Mouse (Mus musculus) liver, embryonic 11.5 days (tissue): ENCODE measurements around the gene Snx20. TPM values are rescaled to one million over a fixed set of nuclear protein-coding genes. Genes with fewer than 3 reads are reported as not detected.

ENCODE experiments used
- ATAC-seq: fragments of 200-750 bp; cut with Nextera tagmentation; replicated peaks from 2 replicates; pipeline ENCODE4 v1.8.0; 2017; ENCODE audit warnings: moderate number of reproducible peaks, mild to moderate bottlenecking, moderate TSS enrichment, moderate library complexity; ENCODE audit not compliant: low FRiP score
- DNase-seq: peaks from one replicate; pipeline ENCODE4 v3.0.0-alpha.2; 2017; ENCODE audit warnings: low spot score
- H3K27ac ChIP-seq: fragments of 300-500 bp; sonication (generic); 2 replicates; pipeline ENCODE4 v1.5.1; 2014; ENCODE audit warnings: mild to moderate bottlenecking, low read depth, low read length, control low read depth
- H3K27me3 ChIP-seq: fragments of 300-500 bp; sonication (generic); replicated peaks from 2 replicates; pipeline ENCODE4 v1.6.1; 2014; ENCODE audit warnings: low read length, mixed read lengths; ENCODE audit not compliant: control insufficient read depth, insufficient read depth
- H3K36me3 ChIP-seq: fragments of 300-500 bp; sonication (generic); 2 replicates; pipeline ENCODE4 v1.6.1; 2014; ENCODE audit warnings: mild to moderate bottlenecking, low read length, moderate library complexity, mixed read lengths; ENCODE audit not compliant: control insufficient read depth, insufficient read depth
- H3K4me1 ChIP-seq: fragments of 300-500 bp; sonication (generic); replicated peaks from 2 replicates; pipeline ENCODE4 v1.6.1; 2014; ENCODE audit warnings: low read length, mixed read lengths; ENCODE audit not compliant: control insufficient read depth, insufficient read depth
- H3K4me2 ChIP-seq: fragments of 300-500 bp; sonication (generic); 2 replicates; pipeline ENCODE4 v1.6.1; 2014; ENCODE audit warnings: mild to moderate bottlenecking, control low read depth, moderate library complexity
- H3K4me3 ChIP-seq: fragments of 300-500 bp; sonication (generic); 2 replicates; pipeline ENCODE4 v1.5.1; 2014; ENCODE audit warnings: low read depth, low read length, control low read depth
- H3K9ac ChIP-seq: fragments of 300-500 bp; sonication (generic); 2 replicates; pipeline ENCODE4 v1.6.1; 2014; ENCODE audit warnings: low read depth, low read length, control low read depth
- H3K9me3 ChIP-seq: fragments of 300-500 bp; sonication (generic); 2 replicates; pipeline ENCODE4 v1.6.1; 2016; ENCODE audit warnings: low read length, inconsistent platforms, mixed read lengths; ENCODE audit not compliant: control insufficient read depth
- WGBS: fragments of 180-500 bp; shearing (Covaris S2); extraction: QIAGEN DNeasy Blood & Tissue Kit; methylation state at CpG from one replicate; pipeline ENCODE4 v1.1.7; 2014; 5-methylcytosine and 5-hydroxymethylcytosine counted together
- polyA plus RNA-seq: library from polyadenylated mRNA; unstranded; fragments of >200 nt; fragmentation: Nextera tagmentation; extraction: Ambion mirVana; gene quantifications from 2 replicates; pipeline ENCODE4 v1.2.1, GENCODE M21; 2014

Snx20 gene
- polyA plus RNA-seq, 1 experiment from 2014 or later, result 2.6 TPM

- WGBS, result 16% methylated on average over 20 of the region's 20 CpGs
- H3K4me2 ChIP-seq, result peak overlapping the region; percentile 28; the same call in 1 of the 2 replicates
- DNase-seq, result peak; percentile 61
- no peak overlapping the region for H3K27ac ChIP-seq
- ATAC-seq, result peak; percentile 43; the same call in 1 of the 2 replicates
- no peaks in the 10 kb centered on the region for H3K9me3 ChIP-seq
- peaks cover 3% of the 10 kb centered on the region; the same call in 1 of the 2 replicates for H3K27me3 ChIP-seq
- no peaks in the 10 kb centered on the region for H3K36me3 ChIP-seq
- H3K4me3 ChIP-seq, result no peak overlapping the region
- H3K4me1 ChIP-seq, result no peaks in the 10 kb centered on the region
- H3K9ac ChIP-seq, result no peak overlapping the region
Measured at GRCm38 (mm10) chr8:88604065-88605038, 31.6 kb downstream of the Snx20 start.

GRCm38 (mm10) chr8:88603446-88603989 lies 32.4 kb downstream of the Snx20 start:
- Histone ChIP-seq H3K4me1 (no peaks in the 10 kb centered on the region), H3K4me3 (no peak overlapping the region), H3K9ac (no peak overlapping the region), H3K27me3 (peaks cover 3% of the 10 kb centered on the region; the same call in 1 of the 2 replicates), H3K36me3 (no peaks in the 10 kb centered on the region), H3K4me2 (peak overlapping the region; percentile 28; the same call in 1 of the 2 replicates), H3K9me3 (no peaks in the 10 kb centered on the region), H3K27ac (no peak overlapping the region)
- ATAC-seq (no peak), DNase-seq (no peak)
- WGBS, result 13% methylated on average over 10 of the region's 10 CpGs

- Histone ChIP-seq H3K9me3 (no peaks in the 10 kb centered on the region), H3K4me2 (no peak overlapping the region), H3K9ac (no peak overlapping the region), H3K4me3 (no peak overlapping the region), H3K4me1 (no peaks in the 10 kb centered on the region), H3K27me3 (peaks cover 3% of the 10 kb centered on the region; the same call in 1 of the 2 replicates), H3K27ac (no peak overlapping the region), H3K36me3 (no peaks in the 10 kb centered on the region)
- ATAC-seq (no peak), DNase-seq (no peak)
- WGBS, result 69% methylated on average over 7 of the region's 7 CpGs
Measured at GRCm38 (mm10) chr8:88599491-88599890, 36.4 kb downstream of the Snx20 start.

- no peak overlapping the region for H3K27ac ChIP-seq
- ATAC-seq (no peak), DNase-seq (no peak)
- no peaks in the 10 kb centered on the region for H3K4me1 ChIP-seq
- H3K9ac ChIP-seq, result no peak overlapping the region
- H3K4me3 ChIP-seq, result no peak overlapping the region
- H3K9me3 ChIP-seq, result no peaks in the 10 kb centered on the region
- H3K27me3 ChIP-seq, result peaks cover 3% of the 10 kb centered on the region; the same call in 1 of the 2 replicates
- WGBS, result 65% methylated on average over 5 of the region's 5 CpGs
- H3K4me2 ChIP-seq, result no peak overlapping the region
- H3K36me3 ChIP-seq, result no peaks in the 10 kb centered on the region
Measured at GRCm38 (mm10) chr8:88598578-88598977, 37.4 kb downstream of the Snx20 start.

- WGBS, result 78% methylated on average over 12 of the region's 12 CpGs
- DNase-seq (no peak), ATAC-seq (no peak)
- Histone ChIP-seq H3K9ac (no peak overlapping the region), H3K36me3 (no peaks in the 10 kb centered on the region), H3K9me3 (no peaks in the 10 kb centered on the region), H3K4me2 (no peak overlapping the region), H3K4me1 (no peaks in the 10 kb centered on the region), H3K4me3 (no peak overlapping the region), H3K27ac (no peak overlapping the region), H3K27me3 (no peaks in the 10 kb centered on the region)
Measured at GRCm38 (mm10) chr8:88596042-88596441, 39.9 kb downstream of the Snx20 start.

- no peak overlapping the region for H3K27ac ChIP-seq
- 92% methylated on average over 1 of the region's 1 CpGs for WGBS
- no peak overlapping the region for H3K4me2 ChIP-seq
- no peak for ATAC-seq
- DNase-seq, result no peak
- no peaks in the 10 kb centered on the region for H3K36me3 ChIP-seq
- H3K9me3 ChIP-seq, result no peaks in the 10 kb centered on the region
- H3K4me1 ChIP-seq, result no peaks in the 10 kb centered on the region
- H3K9ac ChIP-seq, result no peak overlapping the region
- H3K27me3 ChIP-seq, result no peaks in the 10 kb centered on the region
- H3K4me3 ChIP-seq, result no peak overlapping the region
Measured at GRCm38 (mm10) chr8:88593947-88594346, 42.0 kb downstream of the Snx20 start.

- Histone ChIP-seq H3K4me3 (no peak overlapping the region), H3K9me3 (no peaks in the 10 kb centered on the region), H3K4me1 (no peaks in the 10 kb centered on the region; the same call in 1 of the 2 replicates), H3K36me3 (no peaks in the 10 kb centered on the region), H3K27ac (no peak overlapping the region), H3K9ac (no peak overlapping the region), H3K4me2 (no peak overlapping the region), H3K27me3 (no peaks in the 10 kb centered on the region)
- 70% methylated on average over 6 of the region's 6 CpGs for WGBS
- DNase-seq (no peak), ATAC-seq (no peak)
Measured at GRCm38 (mm10) chr8:88590226-88590625, 45.7 kb downstream of the Snx20 start.

GRCm38 (mm10) chr8:88588205-88588889 lies 47.6 kb downstream of the Snx20 start:
- no peaks in the 10 kb centered on the region for H3K9me3 ChIP-seq
- WGBS, result 90% methylated on average over 8 of the region's 8 CpGs
- no peaks in the 10 kb centered on the region for H3K36me3 ChIP-seq
- no peaks in the 10 kb centered on the region for H3K27me3 ChIP-seq
- H3K4me1 ChIP-seq, result no peaks in the 10 kb centered on the region; the same call in 1 of the 2 replicates
- no peak for DNase-seq
- H3K4me3 ChIP-seq, result no peak overlapping the region
- no peak overlapping the region for H3K9ac ChIP-seq
- H3K4me2 ChIP-seq, result no peak overlapping the region
- ATAC-seq, result no peak
- H3K27ac ChIP-seq, result no peak overlapping the region
